Mouse (Mus musculus) intestine, postnatal 0 days (tissue): ENCODE results near the gene Dexi. TPM values are rescaled to one million over a fixed set of nuclear protein-coding genes. Genes with fewer than 3 reads are reported as not detected.

Source experiments
- ATAC-seq: fragments of 200-750 bp; cut with Nextera tagmentation; 2 replicates; pipeline ENCODE4 v1.8.0; 2017; ENCODE audit warnings: mild to moderate bottlenecking, moderate TSS enrichment, moderate library complexity
- H3K27ac ChIP-seq: fragments of 300-500 bp; sonication (generic); 2 replicates; pipeline ENCODE4 v1.5.1; 2014; ENCODE audit warnings: mild to moderate bottlenecking, low read depth, low read length, moderate library complexity
- H3K27me3 ChIP-seq: fragments of 300-500 bp; sonication (generic); replicated peaks from 2 replicates; pipeline ENCODE4 v1.6.1; 2014; ENCODE audit warnings: low read length, mixed read lengths; ENCODE audit not compliant: control insufficient read depth, insufficient read depth
- H3K36me3 ChIP-seq: fragments of 300-500 bp; sonication (generic); 2 replicates; pipeline ENCODE4 v1.6.1; 2014; ENCODE audit warnings: mild to moderate bottlenecking, moderate library complexity; ENCODE audit not compliant: control insufficient read depth, insufficient read depth
- H3K4me1 ChIP-seq: fragments of 300-500 bp; sonication (generic); replicated peaks from 2 replicates; pipeline ENCODE4 v1.6.1; 2014; ENCODE audit warnings: antibody characterized with exemption, low read length, mixed read lengths; ENCODE audit not compliant: control insufficient read depth, insufficient read depth
- H3K4me2 ChIP-seq: fragments of 300-500 bp; sonication (generic); replicated peaks from 2 replicates; pipeline ENCODE4 v1.6.1; 2014; ENCODE audit warnings: low read depth, mild to moderate bottlenecking, moderate library complexity
- H3K4me3 ChIP-seq: fragments of 300-500 bp; sonication (generic); 2 replicates; pipeline ENCODE4 v1.5.1; 2014; ENCODE audit warnings: low read depth, low read length
- H3K9ac ChIP-seq: fragments of 300-500 bp; sonication (generic); 2 replicates; pipeline ENCODE4 v1.6.1; 2014; ENCODE audit warnings: mild to moderate bottlenecking, low read depth, low read length
- H3K9me3 ChIP-seq: fragments of 300-500 bp; sonication (generic); 2 replicates; pipeline ENCODE4 v1.6.1; 2016; ENCODE audit warnings: mixed run types; ENCODE audit not compliant: control insufficient read depth
- CTCF ChIP-seq: sonication (generic); IDR thresholded peaks from 2 replicates; pipeline ENCODE4 v1.5.1; 2016; ENCODE audit warnings: low read depth, mild to moderate bottlenecking, control low read depth, antibody characterized with exemption, moderate library complexity
- WGBS: fragments of 180-500 bp; shearing (Covaris S2); extraction: QIAGEN DNeasy Blood & Tissue Kit; methylation state at CpG from one replicate; pipeline ENCODE4 v1.1.7; 2014; 5-methylcytosine and 5-hydroxymethylcytosine counted together
- polyA plus RNA-seq: library from polyadenylated mRNA; unstranded; fragments of >200 nt; fragmentation: Nextera tagmentation; extraction: Ambion mirVana; gene quantifications from 2 replicates; pipeline ENCODE4 v1.2.1, GENCODE M21; 2015

Gene Dexi
- polyA plus RNA-seq, 1 experiment from 2014 or later, result 8.9 TPM

DNA sequence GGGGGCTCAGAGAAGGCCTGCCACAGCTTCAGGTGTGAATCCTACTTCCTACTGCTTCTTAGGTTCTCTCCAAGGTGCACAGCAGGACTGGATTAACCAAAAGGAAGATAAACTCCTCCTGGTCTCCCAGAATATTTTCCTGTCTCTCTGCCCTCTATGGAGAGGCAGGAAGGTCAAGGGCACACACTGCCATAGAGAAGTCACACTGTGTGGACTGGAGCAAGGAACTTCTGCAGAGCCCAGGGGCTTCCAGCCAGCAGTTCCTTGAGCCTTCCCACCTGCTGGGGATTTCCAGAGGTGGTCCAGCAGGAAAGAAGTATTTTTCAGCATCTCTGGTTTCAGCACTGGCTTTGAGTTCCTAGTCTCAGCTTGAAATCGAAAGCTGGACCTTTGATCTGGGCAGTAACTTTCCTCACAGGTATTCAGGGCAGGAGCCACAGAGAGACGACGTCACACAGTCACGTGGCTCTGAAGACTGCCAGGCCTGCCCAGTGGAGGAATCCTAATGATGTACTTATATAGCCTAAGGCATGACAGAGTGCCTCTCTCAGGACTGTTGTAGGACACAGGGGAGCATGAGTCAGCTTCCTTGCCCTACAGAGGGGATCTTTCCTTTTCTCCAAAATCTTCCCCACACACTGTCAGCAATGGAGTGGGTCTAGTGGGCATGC, 77.7 kb downstream of the Dexi start:
- Histone ChIP-seq H3K36me3 (no peaks in the 10 kb centered on the region), H3K9ac (no peak overlapping the region), H3K4me2 (no peak overlapping the region), H3K27me3 (no peaks in the 10 kb centered on the region), H3K4me1 (no peaks in the 10 kb centered on the region; the same call in 1 of the 2 replicates), H3K9me3 (no peaks in the 10 kb centered on the region), H3K27ac (no peak overlapping the region), H3K4me3 (no peak overlapping the region)
- peak; percentile 98 for ATAC-seq
- TF ChIP-seq CTCF, result no peak
- 9% methylated on average over 4 of the region's 4 CpGs for WGBS

- H3K27me3 ChIP-seq, result no peaks in the 10 kb centered on the region
- no peak overlapping the region for H3K27ac ChIP-seq
- no peak overlapping the region for H3K4me3 ChIP-seq
- H3K9me3 ChIP-seq, result no peaks in the 10 kb centered on the region
- no peak overlapping the region for H3K9ac ChIP-seq
- ATAC-seq, result no peak
- no peaks in the 10 kb centered on the region for H3K36me3 ChIP-seq
- 85% methylated on average over 2 of the region's 2 CpGs for WGBS
- no peak for TF ChIP-seq CTCF
- no peak overlapping the region for H3K4me2 ChIP-seq
- peaks cover 4% of the 10 kb centered on the region; the same call in 1 of the 2 replicates for H3K4me1 ChIP-seq
Measured at GRCm38 (mm10) chr16:10461178-10461577, 81.7 kb downstream of the Dexi start.

GRCm38 (mm10) chr16:10460188-10460587, 82.7 kb downstream of the Dexi start:
- Histone ChIP-seq H3K27ac (0 out of 2 replicates have a peak overlapping the region, but pooled peaks have one; percentile 57), H3K36me3 (no peaks in the 10 kb centered on the region), H3K4me1 (peaks cover 9% of the 10 kb centered on the region; the same call in 1 of the 2 replicates), H3K4me2 (no peak overlapping the region), H3K27me3 (no peaks in the 10 kb centered on the region), H3K9me3 (no peaks in the 10 kb centered on the region), H3K4me3 (no peak overlapping the region), H3K9ac (no peak overlapping the region)
- no peak for TF ChIP-seq CTCF
- 46% methylated on average over 2 of the region's 2 CpGs for WGBS
- ATAC-seq, result peak; percentile 87

DNA sequence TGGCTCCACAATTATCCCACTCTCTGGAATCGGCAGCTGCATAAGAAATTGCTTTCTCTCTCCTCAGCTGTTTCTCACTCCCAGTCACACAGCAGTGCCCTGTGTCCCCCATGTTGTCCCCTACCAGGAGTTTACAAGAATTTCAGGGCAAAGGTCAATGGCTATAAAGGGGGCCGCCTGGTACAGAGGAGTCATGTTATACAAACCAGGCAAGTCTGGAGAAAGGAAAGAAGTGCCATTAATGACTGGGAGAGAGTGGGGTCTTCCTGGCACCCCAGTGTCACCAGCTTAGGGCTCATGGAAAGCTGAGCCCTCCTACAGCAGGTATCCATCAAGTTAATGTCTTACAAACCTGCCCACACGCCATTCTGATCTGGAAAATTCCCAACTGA, 88.3 kb downstream of the Dexi start:
- H3K4me2 ChIP-seq, result peak overlapping the region; percentile 45
- H3K27me3 ChIP-seq, result no peaks in the 10 kb centered on the region
- peak; percentile 83 for ATAC-seq
- no peaks in the 10 kb centered on the region for H3K36me3 ChIP-seq
- H3K9ac ChIP-seq, result no peak overlapping the region
- TF ChIP-seq CTCF, result no peak
- peaks cover 12% of the 10 kb centered on the region; the same call in 1 of the 2 replicates for H3K4me1 ChIP-seq
- H3K4me3 ChIP-seq, result no peak overlapping the region
- 9% methylated on average over 3 of the region's 3 CpGs for WGBS
- H3K27ac ChIP-seq, result peak overlapping the region; percentile 67
- no peaks in the 10 kb centered on the region for H3K9me3 ChIP-seq

DNA sequence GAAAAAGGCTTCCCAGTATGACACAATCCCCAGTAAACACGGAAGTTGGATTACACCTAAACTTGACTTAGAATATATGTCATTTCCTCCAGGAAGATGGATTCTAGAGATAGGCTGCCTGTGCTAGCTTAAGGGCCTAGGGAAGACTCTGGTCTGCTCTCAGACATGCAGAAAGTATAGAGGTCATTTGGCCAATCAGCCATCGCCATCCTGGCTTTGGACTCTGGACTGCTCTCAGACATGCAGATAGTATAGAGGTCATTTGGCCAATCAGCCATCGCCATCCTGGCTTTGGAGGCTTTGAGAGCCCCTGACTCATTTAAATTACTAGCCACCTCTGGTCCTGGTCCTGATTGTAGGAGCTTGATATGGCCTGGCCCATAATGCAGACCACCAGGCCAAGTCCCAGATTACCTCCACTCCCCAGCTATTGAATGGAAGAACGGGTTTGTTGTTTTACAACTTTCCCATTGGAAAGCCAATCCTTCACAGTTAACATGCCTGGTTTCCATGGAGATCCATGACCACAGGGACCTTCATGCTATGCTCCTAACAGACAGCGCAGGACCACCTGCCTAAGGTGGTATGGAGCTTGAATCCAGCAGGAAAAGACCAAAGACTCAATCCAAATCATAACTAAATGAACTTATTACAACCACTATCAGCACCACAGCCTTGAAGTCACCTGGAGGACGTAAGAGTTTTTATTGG, 88.8 kb downstream of the Dexi start:
- Histone ChIP-seq H3K4me1 (peaks cover 12% of the 10 kb centered on the region; the same call in 1 of the 2 replicates), H3K9ac (no peak overlapping the region), H3K4me3 (no peak overlapping the region), H3K27ac (peak overlapping the region; percentile 67), H3K4me2 (peak overlapping the region; percentile 45), H3K9me3 (no peaks in the 10 kb centered on the region), H3K27me3 (no peaks in the 10 kb centered on the region), H3K36me3 (no peaks in the 10 kb centered on the region)
- TF ChIP-seq CTCF, result no peak
- 43% methylated on average over 6 of the region's 6 CpGs for WGBS
- ATAC-seq, result peak; percentile 46; the same call in 1 of the 2 replicates

Other genes with a start within 250 kb of the Dexi start
- gene Emp2, start 229.1 kb downstream of the Dexi start, polyA plus RNA-seq, result 8.7 and 9.5 TPM in 2 replicates
- gene Tekt5, start 147.6 kb downstream of the Dexi start, polyA plus RNA-seq, result 0.26 TPM in 1 of 2 replicates, not detected in the other
- 29.6 and 32.4 TPM in 2 replicates for gene Nubp1, start 131.1 kb downstream of the Dexi start, polyA plus RNA-seq
- 1.7 and 1.9 TPM in 2 replicates for gene Tvp23a, start 95.7 kb downstream of the Dexi start, polyA plus RNA-seq
- gene Ciita, start 63.0 kb downstream of the Dexi start, polyA plus RNA-seq, result 0.42 and 0.64 TPM in 2 replicates
- 30.4 and 31.0 TPM in 2 replicates for gene Clec16a, start 2.3 kb upstream of the Dexi start, polyA plus RNA-seq
- 3.8 and 4.0 TPM in 2 replicates for gene Socs1, start 242.5 kb upstream of the Dexi start, polyA plus RNA-seq
- gene Tnp2, start 245.6 kb upstream of the Dexi start, polyA plus RNA-seq, result not detected in 2 replicates
- gene Prm3, start 247.9 kb upstream of the Dexi start, polyA plus RNA-seq, result not detected in 2 replicates